Mouse (Mus musculus) lung, adult 2 months (tissue): ENCODE results near the gene Ccser1.

Experiments
- CTCF ChIP-seq: fragments of 200-500 bp; IDR thresholded peaks from 2 replicates; pipeline ENCODE4 v1.5.1; 2011; ENCODE audit warnings: mild to moderate bottlenecking, low read length, control low read depth; ENCODE audit not compliant: insufficient read depth
- POLR2A ChIP-seq: fragments of 200-500 bp; IDR thresholded peaks from 2 replicates; pipeline ENCODE4 v1.6.1; 2011; ENCODE audit warnings: low read depth, mild to moderate bottlenecking, control low read depth, low read length, borderline replicate concordance; ENCODE audit errors: extremely low read depth

DNA sequence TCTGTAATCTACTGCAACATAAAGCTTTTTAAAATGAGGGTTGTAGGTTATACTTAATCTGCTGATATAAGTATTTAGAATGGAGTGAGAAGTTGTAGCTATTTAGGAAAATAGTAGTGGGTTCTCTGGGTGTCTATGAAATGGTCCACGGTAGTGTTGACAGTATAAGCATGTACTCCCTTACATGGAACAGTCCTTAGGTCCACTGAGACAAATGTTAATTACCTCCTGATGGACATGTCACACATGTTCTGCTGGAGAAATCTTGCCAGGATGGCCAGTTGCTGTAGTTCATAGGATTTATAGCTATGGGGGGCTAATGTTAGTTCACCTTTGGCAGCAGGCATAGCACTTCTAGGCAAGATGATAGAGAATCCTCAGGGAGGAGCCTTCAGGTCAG is 625.4 kb downstream of the Ccser1 start:
- TF ChIP-seq CTCF (no peak), POLR2A (no peak)
